8 mouse cellular contexts compared by ENCODE assay signal in genomic region chr17:11918123-11918801, GRCm38 (mm10).
DNase-seq lines count a peak whose midpoint lies in the region; ATAC-seq and TF ChIP-seq lines count a peak whose summit lies in the region.

No protein-coding gene starts in this region.

- no peak overlapping the region for H3K9ac ChIP-seq in embryonic facial prominence, embryonic 14.5 days (ENCODE audit: low read depth, low read length)
- no peak overlapping the region for H3K9ac ChIP-seq in neural tube, embryonic 11.5 days (ENCODE audit: low read length)

- no peak overlapping the region for H3K4me2 ChIP-seq in embryonic facial prominence, embryonic 14.5 days (ENCODE audit: low read depth, low read length)
- no peak overlapping the region for H3K4me2 ChIP-seq in neural tube, embryonic 11.5 days (ENCODE audit: low read depth)

- H3K27ac ChIP-seq in layer of hippocampus, adult 2 months, result no peak overlapping the region
- no peak overlapping the region for H3K27ac ChIP-seq in embryonic facial prominence, embryonic 14.5 days (replicated peaks; ENCODE audit: low read depth, low read length)
- no peak overlapping the region for H3K27ac ChIP-seq in neural tube, embryonic 11.5 days (ENCODE audit: low read depth, low read length)

- DNase-seq in layer of hippocampus, adult 2 months (ENCODE audit: low spot score in 2 of 2), result peak in 1 of 2 experiments; percentile 47
- DNase-seq in layer of hippocampus, adult 8-10 months (ENCODE audit: low spot score in 2 of 2), result no peak
- peak; percentile 46 for DNase-seq in ZHBTc4 (ENCODE audit: low read depth, low spot score)
- DNase-seq in embryonic facial prominence, embryonic 14.5 days (ENCODE audit: low spot score), result peak; percentile 47
- peak; percentile 67 for DNase-seq in kidney, adult 9 months
- peak; percentile 63 for DNase-seq in neural tube, embryonic 11.5 days (ENCODE audit: low spot score)
- DNase-seq in thymus, postnatal 14 days, result no peak
- DNase-seq in gastrocnemius, adult 18-20 months (ENCODE audit: low spot score), result no peak

- no peaks in the 10 kb centered on the region for H3K9me3 ChIP-seq in embryonic facial prominence, embryonic 14.5 days (ENCODE audit: control insufficient read depth, low read length)
- H3K9me3 ChIP-seq in neural tube, embryonic 11.5 days (ENCODE audit: control insufficient read depth, low read length), result no peaks in the 10 kb centered on the region

- H3K4me1 ChIP-seq in embryonic facial prominence, embryonic 14.5 days (ENCODE audit: control insufficient read depth, insufficient read depth, low read length), result no peaks in the 10 kb centered on the region
- no peaks in the 10 kb centered on the region for H3K4me1 ChIP-seq in neural tube, embryonic 11.5 days (ENCODE audit: control insufficient read depth, insufficient read depth, low read length)

- WGBS in embryonic facial prominence, embryonic 14.5 days, result 44% methylated on average over 12 of the region's 12 CpGs
- WGBS in neural tube, embryonic 11.5 days, result 51% methylated on average over 12 of the region's 12 CpGs

- peaks cover 11% of the 10 kb centered on the region for H3K27me3 ChIP-seq in embryonic facial prominence, embryonic 14.5 days (replicated peaks; ENCODE audit: control insufficient read depth, insufficient read depth, low read length)
- no peaks in the 10 kb centered on the region for H3K27me3 ChIP-seq in neural tube, embryonic 11.5 days (ENCODE audit: control insufficient read depth, insufficient read depth, low read length)

- H3K36me3 ChIP-seq in embryonic facial prominence, embryonic 14.5 days (ENCODE audit: control insufficient read depth, insufficient read depth, low read length), result no peaks in the 10 kb centered on the region
- H3K36me3 ChIP-seq in neural tube, embryonic 11.5 days (ENCODE audit: control insufficient read depth, insufficient read depth, low read length), result no peaks in the 10 kb centered on the region

- peak; percentile 76 for TF ChIP-seq CTCF in layer of hippocampus, adult 2 months (conservative IDR thresholded peaks at IDR 0.05)

- no peak overlapping the region for H3K4me3 ChIP-seq in layer of hippocampus, adult 2 months
- H3K4me3 ChIP-seq in embryonic facial prominence, embryonic 14.5 days (ENCODE audit: low read depth, low read length), result no peak overlapping the region
- no peak overlapping the region for H3K4me3 ChIP-seq in neural tube, embryonic 11.5 days (ENCODE audit: low read depth, low read length)

- ATAC-seq in embryonic facial prominence, embryonic 14.5 days (ENCODE audit: low read depth), result no peak
- ATAC-seq in neural tube, embryonic 11.5 days (ENCODE audit: insufficient read depth, low FRiP score, low TSS enrichment), result no peak

Comparison
In these comparisons a context has a peak if more than half of its experiments do, and no peak if none do; other contexts are left out.
1. DNase-seq: peak in ZHBTc4 (single experiment), embryonic facial prominence, embryonic 14.5 days (single experiment), kidney, adult 9 months (single experiment) and neural tube, embryonic 11.5 days (single experiment); none in layer of hippocampus, adult 8-10 months (0 of 2), thymus, postnatal 14 days (single experiment) and gastrocnemius, adult 18-20 months (single experiment).